Mouse (Mus musculus) limb, embryonic 13.5 days (tissue): ENCODE measurements around the gene Gm42878. TPM values are rescaled to one million over a fixed set of nuclear protein-coding genes. Genes with fewer than 3 reads are reported as not detected.
"Not testable (repeated sequence)": the region's sequence is repeated elsewhere in the genome, so short reads cannot be mapped to it uniquely, and the experiment has no call there.

ENCODE experiments used
- ATAC-seq: fragments of 200-750 bp; cut with Nextera tagmentation; 2 replicates; pipeline ENCODE4 v1.8.0; 2017; ENCODE audit warnings: low read depth, moderate number of reproducible peaks, moderate TSS enrichment; ENCODE audit not compliant: low FRiP score
- H3K27ac ChIP-seq: fragments of 300-500 bp; sonication (generic); 2 replicates; pipeline ENCODE4 v1.5.1; 2015; ENCODE audit warnings: inconsistent platforms, mild to moderate bottlenecking, moderate library complexity
- H3K27me3 ChIP-seq: fragments of 300-500 bp; sonication (generic); 2 replicates; pipeline ENCODE4 v1.6.1; 2015; ENCODE audit warnings: mild to moderate bottlenecking, inconsistent platforms
- H3K36me3 ChIP-seq: fragments of 300-500 bp; sonication (generic); 2 replicates; pipeline ENCODE4 v1.6.1; 2015; ENCODE audit warnings: inconsistent platforms, mild to moderate bottlenecking, moderate library complexity
- H3K4me1 ChIP-seq: fragments of 300-500 bp; sonication (generic); 2 replicates; pipeline ENCODE4 v1.6.1; 2015; ENCODE audit warnings: inconsistent platforms
- H3K4me2 ChIP-seq: fragments of 300-500 bp; sonication (generic); replicated peaks from 2 replicates; pipeline ENCODE4 v1.6.1; 2015; ENCODE audit warnings: inconsistent platforms, mild to moderate bottlenecking, moderate library complexity
- H3K4me3 ChIP-seq: fragments of 300-500 bp; sonication (generic); 2 replicates; pipeline ENCODE4 v1.5.1; 2015; ENCODE audit warnings: moderate library complexity, mild to moderate bottlenecking, inconsistent platforms
- H3K9ac ChIP-seq: fragments of 300-500 bp; sonication (generic); 2 replicates; pipeline ENCODE4 v1.6.1; 2015; ENCODE audit warnings: mild to moderate bottlenecking, inconsistent platforms
- H3K9me3 ChIP-seq: fragments of 300-500 bp; sonication (generic); 2 replicates; pipeline ENCODE4 v1.6.1; 2016; ENCODE audit warnings: inconsistent platforms
- WGBS: fragments of 180-500 bp; shearing (Covaris S2); methylation state at CpG from one replicate; pipeline ENCODE4 v1.1.7; 2015; 5-methylcytosine and 5-hydroxymethylcytosine counted together
- polyA plus RNA-seq: library from polyadenylated mRNA; unstranded; fragments of >200 nt; fragmentation: Nextera tagmentation; extraction: Ambion mirVana; gene quantifications from 2 replicates; pipeline ENCODE4 v1.2.1, GENCODE M21; 2015

The Gm42878 gene
- polyA plus RNA-seq, 1 experiment from 2014 or later, result not detected

GRCm38 (mm10) chr5:121519758-121520157 lies 25.5 kb downstream of the Gm42878 start:
- H3K4me2 ChIP-seq, H3K27me3 ChIP-seq, H3K9ac ChIP-seq, ATAC-seq, H3K27ac ChIP-seq, H3K4me3 ChIP-seq, H3K9me3 ChIP-seq, H3K4me1 ChIP-seq: not testable (repeated sequence)
- H3K36me3 ChIP-seq, result peaks cover 62% of the 10 kb centered on the region
- WGBS, result 95% methylated on average over 11 of the region's 17 CpGs

DNA sequence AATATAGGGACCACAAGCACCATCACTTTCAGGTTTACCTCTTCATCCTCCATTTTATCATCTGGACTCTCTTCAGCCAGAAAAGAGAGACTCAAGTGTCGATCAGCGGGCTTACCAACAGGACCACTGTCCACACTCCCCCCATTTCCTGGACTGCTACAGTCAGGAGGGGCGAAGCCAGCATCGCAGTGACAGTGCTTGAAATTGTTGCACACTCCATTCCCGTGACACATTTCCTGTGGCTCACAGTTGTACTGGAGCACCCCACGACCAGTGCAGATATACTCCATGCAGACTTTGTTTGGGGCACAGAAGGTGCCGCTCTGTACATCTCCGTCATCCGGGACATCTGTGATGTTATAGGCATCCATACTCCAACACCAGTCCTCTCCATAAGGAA lies 26.3 kb downstream of the Gm42878 start:
- Histone ChIP-seq H3K4me3 (no peak overlapping the region), H3K4me2 (no peak overlapping the region), H3K27ac (no peak overlapping the region), H3K4me1 (no peaks in the 10 kb centered on the region), H3K36me3 (peaks cover 54% of the 10 kb centered on the region), H3K9me3 (no peaks in the 10 kb centered on the region), H3K27me3 (no peaks in the 10 kb centered on the region), H3K9ac (no peak overlapping the region)
- WGBS, result 92% methylated on average over 9 of the region's 9 CpGs
- no peak for ATAC-seq

DNA sequence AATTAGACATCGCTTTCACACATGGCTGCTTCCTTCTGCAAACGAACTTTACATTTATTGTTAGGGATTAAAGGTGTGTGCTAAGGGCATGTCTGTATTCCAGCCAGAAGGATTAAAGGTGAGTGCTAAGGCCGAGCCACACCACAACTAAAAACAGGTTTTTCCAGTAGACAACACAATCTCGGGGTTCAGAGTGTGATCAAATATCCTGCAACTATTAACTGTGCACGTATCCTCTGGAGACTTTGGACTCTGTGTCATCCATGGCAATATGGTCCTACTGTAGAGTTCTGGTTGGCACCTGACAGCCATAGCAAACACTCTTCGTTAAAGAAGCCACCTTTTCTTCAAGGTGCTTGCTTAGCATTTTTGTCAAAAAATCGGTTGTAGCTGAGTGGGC lies 35.3 kb downstream of the Gm42878 start:
- ATAC-seq, result no peak
- no peaks in the 10 kb centered on the region for H3K36me3 ChIP-seq
- WGBS, result 81% methylated on average over 7 of the region's 7 CpGs

GRCm38 (mm10) chr5:121506846-121507245 lies 38.4 kb downstream of the Gm42878 start:
- Histone ChIP-seq H3K4me3 (no peak overlapping the region), H3K27ac (no peak overlapping the region), H3K27me3 (no peaks in the 10 kb centered on the region), H3K4me2 (no peak overlapping the region), H3K9ac (no peak overlapping the region), H3K9me3 (no peaks in the 10 kb centered on the region), H3K4me1 (no peaks in the 10 kb centered on the region), H3K36me3 (no peaks in the 10 kb centered on the region)
- no peak for ATAC-seq
- 93% methylated on average over 1 of the region's 1 CpGs for WGBS

More for the DNA sequence above, 35.3 kb downstream of the Gm42878 start:
- Histone ChIP-seq H3K9me3 (no peaks in the 10 kb centered on the region), H3K27me3 (no peaks in the 10 kb centered on the region), H3K4me2 (no peak overlapping the region), H3K9ac (no peak overlapping the region), H3K4me3 (no peak overlapping the region), H3K27ac (no peak overlapping the region), H3K4me1 (no peaks in the 10 kb centered on the region)

DNA sequence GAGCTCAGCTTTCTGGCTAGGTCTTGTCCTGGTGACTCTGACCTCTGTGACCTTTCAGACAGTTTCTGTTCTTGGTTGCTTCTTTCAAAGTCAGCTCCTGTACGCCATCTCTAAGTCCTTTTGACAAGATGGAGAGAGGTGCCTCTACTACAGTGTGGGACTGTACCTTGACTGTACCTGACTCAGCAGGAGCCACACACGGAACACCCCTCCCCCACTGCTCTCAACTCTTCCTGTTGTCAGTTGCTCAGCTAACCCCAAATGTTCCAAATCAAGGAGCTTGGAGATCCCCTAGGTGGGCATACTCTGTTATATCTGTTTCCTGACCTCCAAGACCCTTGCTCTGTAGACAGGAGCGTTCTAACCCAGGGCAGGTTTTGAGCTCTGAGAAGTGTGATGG lies 42.1 kb downstream of the Gm42878 start, which contains the start of gene Adam1b:
TSS of gene Adam1b (minus strand) at position 205 of the 400 bp plus-strand sequence.
- Histone ChIP-seq H3K4me2 (no peak within 1 kb of the TSS), H3K27ac (no peak within 1 kb of the TSS), H3K4me1 (no peaks in the 10 kb centered on the region), H3K9ac (no peak within 1 kb of the TSS), H3K9me3 (no peaks in the 10 kb centered on the region), H3K4me3 (no peak within 1 kb of the TSS), H3K27me3 (no peaks in the 10 kb centered on the region), H3K36me3 (no peaks in the 10 kb centered on the region)
- ATAC-seq, result no peak
- WGBS, result 78% methylated on average over 3 of the region's 3 CpGs

- not testable (repeated sequence) for H3K4me3 ChIP-seq, H3K27me3 ChIP-seq, H3K4me2 ChIP-seq, H3K9ac ChIP-seq, H3K9me3 ChIP-seq, H3K27ac ChIP-seq, ATAC-seq, H3K4me1 ChIP-seq, H3K36me3 ChIP-seq
- WGBS, result 69% methylated on average over 10 of the region's 17 CpGs
These were observed 43.8 kb downstream of the Gm42878 start for GRCm38 (mm10) chr5:121501424-121501996.

- Histone ChIP-seq H3K4me1 (no peaks in the 10 kb centered on the region), H3K36me3 (no peaks in the 10 kb centered on the region), H3K27me3 (no peaks in the 10 kb centered on the region), H3K9ac (no peak overlapping the region), H3K27ac (no peak overlapping the region), H3K4me2 (no peak overlapping the region), H3K9me3 (no peaks in the 10 kb centered on the region), H3K4me3 (no peak overlapping the region)
- ATAC-seq, result no peak
- 77% methylated on average over 7 of the region's 7 CpGs for WGBS
These were observed 44.6 kb downstream of the Gm42878 start for GRCm38 (mm10) chr5:121500719-121501118.

GRCm38 (mm10) chr5:121493305-121493704 lies 52.0 kb downstream of the Gm42878 start:
- Histone ChIP-seq H3K4me2 (no peak overlapping the region), H3K27ac (no peak overlapping the region), H3K9me3 (no peaks in the 10 kb centered on the region), H3K36me3 (no peaks in the 10 kb centered on the region), H3K9ac (no peak overlapping the region; the same call in 1 of the 2 replicates), H3K4me3 (no peak overlapping the region), H3K27me3 (no peaks in the 10 kb centered on the region), H3K4me1 (no peaks in the 10 kb centered on the region)
- ATAC-seq, result no peak
- WGBS, result 57% methylated on average over 8 of the region's 8 CpGs

GRCm38 (mm10) chr5:121484801-121485200 lies 60.5 kb downstream of the Gm42878 start:
- Histone ChIP-seq H3K4me3 (no peak overlapping the region), H3K9me3 (no peaks in the 10 kb centered on the region), H3K27me3 (no peaks in the 10 kb centered on the region), H3K27ac (no peak overlapping the region), H3K4me2 (no peak overlapping the region), H3K4me1 (no peaks in the 10 kb centered on the region), H3K9ac (no peak overlapping the region), H3K36me3 (no peaks in the 10 kb centered on the region)
- 87% methylated on average over 5 of the region's 5 CpGs for WGBS
- no peak for ATAC-seq

- no peak for ATAC-seq
- no peak overlapping the region for H3K27ac ChIP-seq
- H3K9me3 ChIP-seq, result no peaks in the 10 kb centered on the region
- no peaks in the 10 kb centered on the region for H3K4me1 ChIP-seq
- H3K4me2 ChIP-seq, result no peak overlapping the region
- WGBS, result 38% methylated on average over 3 of the region's 3 CpGs
- no peak overlapping the region for H3K9ac ChIP-seq
- no peak overlapping the region for H3K4me3 ChIP-seq
- no peaks in the 10 kb centered on the region for H3K36me3 ChIP-seq
- no peaks in the 10 kb centered on the region for H3K27me3 ChIP-seq
These were observed 67.6 kb downstream of the Gm42878 start for GRCm38 (mm10) chr5:121477680-121478079.

DNA sequence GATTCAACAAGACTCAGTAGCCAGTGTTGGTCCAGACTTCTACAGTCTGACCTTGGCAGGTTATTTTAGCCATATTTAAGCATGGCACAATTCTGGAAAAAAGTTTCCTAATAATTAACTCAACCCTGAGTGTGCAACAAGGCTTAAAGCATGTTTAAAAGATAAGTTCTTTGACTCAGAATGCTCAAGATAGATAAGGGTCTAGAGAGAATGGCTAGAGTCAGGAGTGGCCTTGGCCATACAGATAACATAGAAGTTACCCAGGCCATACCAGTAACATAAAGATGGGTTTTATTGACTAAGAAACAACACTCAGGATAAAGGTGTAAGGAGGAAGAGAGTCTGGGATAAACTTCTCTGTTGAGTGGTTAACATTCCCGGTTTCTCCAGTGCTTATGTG lies 69.2 kb downstream of the Gm42878 start:
- H3K4me3 ChIP-seq, result no peak overlapping the region
- H3K9ac ChIP-seq, result no peak overlapping the region
- no peaks in the 10 kb centered on the region for H3K4me1 ChIP-seq
- WGBS, result 79% methylated on average over 1 of the region's 1 CpGs
- H3K36me3 ChIP-seq, result no peaks in the 10 kb centered on the region
- H3K27me3 ChIP-seq, result no peaks in the 10 kb centered on the region
- ATAC-seq, result no peak
- no peak overlapping the region for H3K27ac ChIP-seq
- H3K9me3 ChIP-seq, result no peaks in the 10 kb centered on the region
- no peak overlapping the region for H3K4me2 ChIP-seq

DNA sequence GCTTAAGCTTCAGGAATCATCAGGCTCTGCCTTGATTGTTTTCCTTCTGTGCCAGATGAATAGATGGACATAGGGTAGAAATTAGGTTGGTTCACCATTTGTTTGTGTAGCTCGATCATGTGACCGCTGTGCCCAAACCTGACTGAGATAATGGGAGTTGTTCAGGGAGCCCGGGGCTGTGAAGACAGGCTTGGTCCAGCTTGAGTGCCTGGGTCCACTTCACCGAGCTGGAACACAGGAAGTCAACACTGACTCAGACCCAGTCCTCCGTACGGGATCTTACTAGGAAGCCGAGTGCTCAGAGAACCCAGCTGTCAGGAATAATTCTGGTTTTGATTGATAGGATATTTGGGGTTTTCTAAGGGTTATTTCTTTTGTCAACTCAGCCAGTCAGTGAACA lies 70.7 kb downstream of the Gm42878 start:
- H3K4me1 ChIP-seq, result no peaks in the 10 kb centered on the region
- H3K4me3 ChIP-seq, result no peak overlapping the region
- no peak for ATAC-seq
- no peaks in the 10 kb centered on the region for H3K27me3 ChIP-seq
- H3K9me3 ChIP-seq, result no peaks in the 10 kb centered on the region
- no peak overlapping the region for H3K27ac ChIP-seq
- H3K36me3 ChIP-seq, result no peaks in the 10 kb centered on the region
- 82% methylated on average over 7 of the region's 7 CpGs for WGBS
- no peak overlapping the region for H3K4me2 ChIP-seq
- no peak overlapping the region for H3K9ac ChIP-seq

GRCm38 (mm10) chr5:121472411-121472810 lies 72.9 kb downstream of the Gm42878 start:
- Histone ChIP-seq H3K9ac (no peak overlapping the region), H3K27me3 (no peaks in the 10 kb centered on the region), H3K4me2 (no peak overlapping the region), H3K27ac (no peak overlapping the region), H3K36me3 (no peaks in the 10 kb centered on the region), H3K4me3 (no peak overlapping the region), H3K4me1 (no peaks in the 10 kb centered on the region), H3K9me3 (no peaks in the 10 kb centered on the region)
- WGBS, result 87% methylated on average over 2 of the region's 2 CpGs
- ATAC-seq, result no peak
